Mouse (Mus musculus) bone marrow, adult 2 months (tissue): Measurements from ENCODE around the gene Spz1. TPM values are rescaled to one million over a fixed set of nuclear protein-coding genes. Genes with fewer than 3 reads are reported as not detected.

Experiments
- H3K27ac ChIP-seq: fragments of 200-500 bp; 2 replicates; pipeline ENCODE4 v1.5.1; 2012; ENCODE audit warnings: low read depth, mild to moderate bottlenecking, control low read depth, inconsistent platforms, low read length; ENCODE audit not compliant: control insufficient read depth, poor library complexity, insufficient read depth
- H3K4me1 ChIP-seq: fragments of 200-500 bp; 2 replicates; pipeline ENCODE4 v1.6.1; 2011; ENCODE audit warnings: low read length; ENCODE audit not compliant: control insufficient read depth, insufficient read depth
- H3K4me3 ChIP-seq: fragments of 200-500 bp; replicated peaks from 2 replicates; pipeline ENCODE3; 2011; ENCODE audit warnings: mild to moderate bottlenecking, low read depth, low read length, control low read depth; ENCODE audit not compliant: control insufficient read depth
- CTCF ChIP-seq: fragments of 200-500 bp; IDR thresholded peaks from 2 replicates; pipeline ENCODE4 v1.5.1; 2011; ENCODE audit warnings: low read length, control low read depth; ENCODE audit not compliant: control insufficient read depth, insufficient read depth
- POLR2A ChIP-seq: fragments of 200-500 bp; IDR thresholded peaks from 2 replicates; pipeline ENCODE4 v1.6.1; 2011; ENCODE audit warnings: low read depth, mild to moderate bottlenecking, control low read depth, low read length, borderline replicate concordance; ENCODE audit not compliant: control insufficient read depth
- WGBS: fragments of 180-500 bp; shearing (Covaris S2); methylation state at CpG from one replicate; pipeline ENCODE4 v1.1.7; 2018; 5-methylcytosine and 5-hydroxymethylcytosine counted together
- polyA plus RNA-seq: library from polyadenylated mRNA; stranded (reverse); fragments of >200 nt; gene quantifications from 2 replicates; pipeline ENCODE4 v1.2.4, GENCODE M21; 2011; ENCODE audit warnings: low replicate concordance; ENCODE audit not compliant: missing spikeins, insufficient read depth, insufficient read length

Spz1 gene
- polyA plus RNA-seq, 1 experiment: not detected

- peak within 1 kb of the TSS; percentile 99 for H3K27ac ChIP-seq
- WGBS: under 1% methylated on average over 46 of the region's 46 CpGs
- no peaks in the 10 kb centered on the region; the same call in 1 of the 2 replicates for H3K4me1 ChIP-seq
- TF ChIP-seq POLR2A (peak; percentile 71), CTCF (no peak)
- peak within 1 kb of the TSS; percentile 100 for H3K4me3 ChIP-seq
These were observed 45.2 kb downstream of the Spz1 start, which contains the start of gene Zfyve16 for GRCm38 (mm10) chr13:92530721-92531211. Gene Zfyve16, minus strand, starts transcription at chr13:92530868.

GRCm38 (mm10) chr13:92529828-92530720 lies 45.9 kb downstream of the Spz1 start:
- TF ChIP-seq POLR2A: no peak
- TF ChIP-seq CTCF: no peak
- H3K4me3 ChIP-seq: peak overlapping the region; percentile 100
- WGBS: 2% methylated on average over 47 of the region's 47 CpGs
- peak overlapping the region; percentile 99 for H3K27ac ChIP-seq
- no peaks in the 10 kb centered on the region; the same call in 1 of the 2 replicates for H3K4me1 ChIP-seq

Other genes with a start within 250 kb of the Spz1 start
- 8.9 and 10.0 TPM in 2 replicates for gene Dhfr, start 221.4 kb downstream of the Spz1 start, polyA plus RNA-seq
- gene Msh3, start 221.2 kb downstream of the Spz1 start, polyA plus RNA-seq: 25.4 and 35.5 TPM in 2 replicates
- gene Ankrd34b, start 150.3 kb downstream of the Spz1 start, polyA plus RNA-seq: 0.77 TPM in 1 of 2 replicates, not detected in the other
- 7.2 TPM in 1 of 2 replicates, not detected in the other for gene Fam151b, start 92.2 kb downstream of the Spz1 start, polyA plus RNA-seq
- 1.8 and 5.2 TPM in 2 replicates for gene Zfyve16, start 45.3 kb downstream of the Spz1 start, polyA plus RNA-seq
- 17.2 and 17.4 TPM in 2 replicates for gene Serinc5, start 34.9 kb upstream of the Spz1 start, polyA plus RNA-seq
- gene Thbs4, start 218.6 kb upstream of the Spz1 start, polyA plus RNA-seq: 1.2 TPM in 1 of 2 replicates, not detected in the other